Mouse (Mus musculus) heart, postnatal 0 days (tissue): ENCODE data around the gene Hspb1. TPM values are rescaled to one million over a fixed set of nuclear protein-coding genes. Genes with fewer than 3 reads are reported as not detected.

Experiments used
- ATAC-seq: fragments of 200-750 bp; cut with Nextera tagmentation; 2 replicates; pipeline ENCODE4 v1.8.0; 2017; ENCODE audit warnings: low read depth, moderate number of reproducible peaks, moderate library complexity; ENCODE audit not compliant: insufficient read depth
- DNase-seq: peaks from one replicate; pipeline ENCODE4 v3.0.0-alpha.2; 2016; ENCODE audit warnings: low spot score
- H3K27ac ChIP-seq: fragments of 300-500 bp; sonication (generic); 2 replicates; pipeline ENCODE4 v1.5.1; 2014; ENCODE audit warnings: low read depth, mild to moderate bottlenecking
- H3K27me3 ChIP-seq: fragments of 300-500 bp; sonication (generic); 2 replicates; pipeline ENCODE4 v1.6.1; 2014; ENCODE audit warnings: low read length, mixed read lengths; ENCODE audit not compliant: control insufficient read depth, insufficient read depth
- H3K36me3 ChIP-seq: fragments of 300-500 bp; sonication (generic); replicated peaks from 2 replicates; pipeline ENCODE4 v1.6.1; 2014; ENCODE audit warnings: low read length, mixed read lengths; ENCODE audit not compliant: control insufficient read depth, insufficient read depth
- H3K4me1 ChIP-seq: fragments of 300-500 bp; sonication (generic); 2 replicates; pipeline ENCODE4 v1.6.1; 2014; ENCODE audit warnings: antibody characterized with exemption; ENCODE audit not compliant: control insufficient read depth, insufficient read depth
- H3K4me2 ChIP-seq: fragments of 300-500 bp; sonication (generic); 2 replicates; pipeline ENCODE4 v1.6.1; 2014; ENCODE audit warnings: low read depth, mild to moderate bottlenecking, low read length, moderate library complexity
- H3K4me3 ChIP-seq: fragments of 300-500 bp; sonication (generic); 2 replicates; pipeline ENCODE4 v1.5.1; 2014; ENCODE audit warnings: low read depth, low read length
- H3K9ac ChIP-seq: fragments of 300-500 bp; sonication (generic); replicated peaks from 2 replicates; pipeline ENCODE4 v1.6.1; 2014; ENCODE audit warnings: low read depth, low read length, mixed read lengths
- H3K9me3 ChIP-seq: fragments of 300-500 bp; sonication (generic); replicated peaks from 2 replicates; pipeline ENCODE4 v1.6.1; 2016; ENCODE audit warnings: low read length; ENCODE audit not compliant: control insufficient read depth
- CTCF ChIP-seq: IDR thresholded peaks from 2 replicates; pipeline ENCODE4 v1.5.1; 2016; ENCODE audit warnings: antibody characterized with exemption, control low read depth, low read depth
- EP300 ChIP-seq: IDR thresholded peaks from 2 replicates; pipeline ENCODE4 v1.6.1; 2016; ENCODE audit warnings: antibody characterized with exemption, low read depth
- WGBS: fragments of 180-500 bp; shearing (Covaris S2); extraction: QIAGEN DNeasy Blood & Tissue Kit; methylation state at CpG from one replicate; pipeline ENCODE4 v1.1.7; 2014; 5-methylcytosine and 5-hydroxymethylcytosine counted together
- polyA plus RNA-seq: library from polyadenylated mRNA; unstranded; fragments of >200 nt; fragmentation: Nextera tagmentation; extraction: Ambion mirVana; gene quantifications from 2 replicates; pipeline ENCODE4 v1.2.1, GENCODE M21; 2015
- total RNA-seq: library from RNA; depleted of rRNA; stranded (reverse); fragments of >200 nt; gene quantifications from 2 replicates; pipeline ENCODE4 v1.2.3, GENCODE M21; 2014; ENCODE audit warnings: low replicate concordance

Hspb1 gene
- total and polyA plus RNA-seq, 2 experiments from 2014 or later, result 1,039 to 1,316 TPM

DNA sequence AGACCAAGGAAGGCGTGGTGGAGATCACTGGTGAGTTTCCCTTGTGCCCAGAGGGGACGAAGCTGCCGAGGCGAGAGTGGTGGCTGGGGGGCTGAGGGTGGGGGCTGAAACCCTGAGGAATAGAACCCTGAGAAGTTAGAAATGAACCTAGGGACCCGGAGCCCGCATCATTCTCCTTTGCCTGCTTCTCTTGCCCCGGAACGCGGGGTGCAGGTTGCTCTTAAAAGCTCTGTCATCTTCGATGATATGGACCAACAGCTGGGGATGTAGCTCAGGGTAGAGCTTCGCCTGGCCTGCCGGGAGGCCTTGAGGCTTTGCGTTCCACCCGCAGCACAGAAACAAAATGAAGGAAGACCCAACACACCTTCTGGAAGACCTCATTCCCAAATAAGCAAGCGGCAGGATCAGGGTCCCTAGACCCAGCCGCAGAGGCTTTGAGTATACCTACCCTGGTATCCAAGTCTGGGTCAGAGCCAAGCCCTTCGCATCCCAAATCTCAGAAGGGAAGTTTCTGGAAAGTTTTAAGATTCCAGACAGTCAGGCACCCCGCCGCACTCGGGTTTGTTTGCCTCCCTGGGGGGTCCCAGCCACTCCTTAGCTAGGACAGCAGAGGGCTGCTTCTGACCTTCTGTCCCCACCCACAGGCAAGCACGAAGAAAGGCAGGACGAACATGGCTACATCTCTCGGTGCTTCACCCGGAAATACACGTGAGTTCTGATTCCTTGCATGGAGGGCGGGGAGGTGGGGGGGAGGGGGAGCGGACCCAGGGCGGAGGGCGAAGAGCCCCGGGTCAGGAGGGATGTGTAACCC is 891 bp downstream of the Hspb1 start:
- peak overlapping the region; percentile 66 for H3K4me2 ChIP-seq
- WGBS, result 2% methylated on average over 28 of the region's 30 CpGs
- TF ChIP-seq EP300 (no peak), CTCF (no peak)
- peak overlapping the region; percentile 82 for H3K27ac ChIP-seq
- H3K9ac ChIP-seq, result peak overlapping the region; percentile 81
- H3K9me3 ChIP-seq, result no peaks in the 10 kb centered on the region
- H3K36me3 ChIP-seq, result no peaks in the 10 kb centered on the region
- peak overlapping the region; percentile 65 for H3K4me3 ChIP-seq
- no peak; the same call in 1 of the 2 replicates for ATAC-seq
- DNase-seq, result no peak
- no peaks in the 10 kb centered on the region for H3K27me3 ChIP-seq
- peaks cover 6% of the 10 kb centered on the region; the same call in 1 of the 2 replicates for H3K4me1 ChIP-seq

DNA sequence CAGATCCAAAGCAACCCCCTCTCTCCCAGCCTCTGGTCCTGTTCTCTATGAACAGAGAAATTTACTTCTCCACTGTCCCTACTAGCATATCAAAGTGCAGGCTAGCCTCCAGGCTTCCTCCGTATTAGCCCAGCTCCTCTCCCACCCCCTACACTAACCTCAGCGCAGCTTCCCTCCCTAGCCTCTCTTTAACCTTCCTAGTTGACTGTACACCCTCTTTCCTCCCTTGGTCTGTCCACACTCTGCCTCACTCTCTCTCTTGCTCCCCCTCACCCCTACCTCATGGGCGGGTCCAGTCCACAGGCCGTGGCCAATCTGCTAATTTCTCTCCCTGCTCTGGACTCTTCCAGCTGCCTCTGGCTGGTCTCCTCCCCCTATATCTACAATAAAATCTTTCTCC is 2.6 kb downstream of the Hspb1 start:
- Histone ChIP-seq H3K27me3 (no peaks in the 10 kb centered on the region), H3K4me2 (no peak overlapping the region), H3K4me3 (no peak overlapping the region), H3K9me3 (no peaks in the 10 kb centered on the region), H3K27ac (no peak overlapping the region), H3K4me1 (peaks cover 6% of the 10 kb centered on the region; the same call in 1 of the 2 replicates), H3K36me3 (no peaks in the 10 kb centered on the region), H3K9ac (no peak overlapping the region)
- no peak for DNase-seq
- no peak for TF ChIP-seq CTCF
- TF ChIP-seq EP300, result no peak
- 45% methylated on average over 4 of the region's 4 CpGs for WGBS
- ATAC-seq, result no peak

- no peak overlapping the region for H3K4me3 ChIP-seq
- no peak overlapping the region for H3K27ac ChIP-seq
- H3K27me3 ChIP-seq, result no peaks in the 10 kb centered on the region
- peaks cover 6% of the 10 kb centered on the region; the same call in 1 of the 2 replicates for H3K4me1 ChIP-seq
- DNase-seq (no peak), ATAC-seq (no peak)
- no peaks in the 10 kb centered on the region for H3K36me3 ChIP-seq
- WGBS, result 54% methylated on average over 3 of the region's 3 CpGs
- H3K9ac ChIP-seq, result no peak overlapping the region
- TF ChIP-seq EP300 (no peak), CTCF (no peak)
- H3K9me3 ChIP-seq, result no peaks in the 10 kb centered on the region
- no peak overlapping the region for H3K4me2 ChIP-seq
Observed at GRCm38 (mm10) chr5:135890920-135891319, 3.2 kb downstream of the Hspb1 start.

DNA sequence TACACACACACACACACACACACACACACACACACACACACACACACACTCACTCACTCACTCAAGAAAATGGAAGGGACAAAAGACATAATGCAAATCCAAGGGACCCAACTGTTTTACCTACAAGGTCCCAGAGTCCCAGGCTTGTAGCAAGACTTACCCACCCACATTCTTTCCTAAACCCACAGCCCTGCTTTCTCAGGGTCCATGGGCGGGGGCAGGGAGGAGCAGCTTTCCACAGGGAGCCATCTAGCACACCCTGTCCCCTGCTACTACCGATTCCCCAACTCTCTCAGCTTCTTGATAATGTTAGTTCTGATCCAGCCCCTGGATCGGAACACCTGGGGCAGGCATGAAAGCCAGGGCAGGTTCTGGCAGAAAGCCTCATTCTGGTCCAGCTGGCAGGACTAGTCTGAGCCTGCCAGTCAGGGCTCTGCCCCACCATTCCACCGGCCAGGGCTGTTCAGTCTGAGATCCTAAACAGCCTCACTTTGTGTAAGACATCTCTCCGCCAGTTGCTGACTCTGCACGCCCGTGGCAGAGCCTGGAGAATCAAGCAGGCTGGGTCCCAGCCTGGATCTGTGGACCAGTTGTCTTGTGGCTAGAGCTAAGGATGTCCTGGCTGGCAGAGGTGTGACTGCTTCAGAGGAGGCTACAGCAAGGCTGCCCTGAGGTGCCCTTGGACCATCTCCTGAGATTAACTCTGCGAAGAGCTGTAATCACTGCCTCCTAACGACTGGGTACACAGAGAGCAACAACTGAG is 5.1 kb downstream of the Hspb1 start:
- Histone ChIP-seq H3K9ac (no peak overlapping the region), H3K27ac (peak overlapping the region; percentile 35; the same call in 1 of the 2 replicates), H3K27me3 (no peaks in the 10 kb centered on the region), H3K4me1 (peaks cover 3% of the 10 kb centered on the region; the same call in 1 of the 2 replicates), H3K36me3 (no peaks in the 10 kb centered on the region), H3K9me3 (no peaks in the 10 kb centered on the region), H3K4me3 (no peak overlapping the region), H3K4me2 (no peak overlapping the region)
- no peak for DNase-seq
- WGBS, result 37% methylated on average over 9 of the region's 9 CpGs
- no peak for ATAC-seq
- TF ChIP-seq EP300, result no peak
- no peak for TF ChIP-seq CTCF

DNA sequence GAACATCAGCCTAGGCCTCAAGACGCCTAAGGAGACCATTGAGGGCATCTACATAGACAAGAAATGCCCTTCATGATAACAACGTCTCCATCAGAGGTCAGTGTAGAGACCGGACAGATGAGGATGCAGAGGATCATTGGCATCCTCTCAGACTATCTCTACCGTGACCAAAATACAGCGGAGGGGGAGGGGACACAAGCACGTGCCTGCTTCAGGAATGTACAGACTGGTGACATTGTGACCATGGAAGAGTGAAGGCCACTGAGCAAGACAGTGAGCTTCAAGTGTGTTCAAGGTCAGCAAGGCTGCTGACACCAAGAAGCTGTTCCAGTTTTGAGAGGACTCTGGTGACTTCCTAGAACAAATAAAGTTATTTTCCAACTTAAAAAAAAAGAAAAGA is 7.2 kb downstream of the Hspb1 start:
- ATAC-seq (peak; percentile 65; the same call in 1 of the 2 replicates), DNase-seq (peak; percentile 62)
- Histone ChIP-seq H3K27ac (0 out of 2 replicates have a peak overlapping the region, but pooled peaks have one; percentile 13), H3K27me3 (no peaks in the 10 kb centered on the region), H3K4me1 (no peaks in the 10 kb centered on the region), H3K36me3 (no peaks in the 10 kb centered on the region), H3K4me2 (no peak overlapping the region), H3K9me3 (no peaks in the 10 kb centered on the region), H3K4me3 (no peak overlapping the region), H3K9ac (no peak overlapping the region)
- WGBS, result 50% methylated on average over 6 of the region's 6 CpGs
- peak; percentile 62; the same call in 1 of the 2 replicates for TF ChIP-seq EP300
- TF ChIP-seq CTCF, result no peak
